Mouse (Mus musculus) right cerebral cortex, postnatal 14 days (tissue): Measurements from ENCODE around the gene Igfbp1.

Experiments
- DNase-seq: peaks from one replicate; pipeline ENCODE4 v3.0.0; 2022

The Igfbp1 gene

DNA sequence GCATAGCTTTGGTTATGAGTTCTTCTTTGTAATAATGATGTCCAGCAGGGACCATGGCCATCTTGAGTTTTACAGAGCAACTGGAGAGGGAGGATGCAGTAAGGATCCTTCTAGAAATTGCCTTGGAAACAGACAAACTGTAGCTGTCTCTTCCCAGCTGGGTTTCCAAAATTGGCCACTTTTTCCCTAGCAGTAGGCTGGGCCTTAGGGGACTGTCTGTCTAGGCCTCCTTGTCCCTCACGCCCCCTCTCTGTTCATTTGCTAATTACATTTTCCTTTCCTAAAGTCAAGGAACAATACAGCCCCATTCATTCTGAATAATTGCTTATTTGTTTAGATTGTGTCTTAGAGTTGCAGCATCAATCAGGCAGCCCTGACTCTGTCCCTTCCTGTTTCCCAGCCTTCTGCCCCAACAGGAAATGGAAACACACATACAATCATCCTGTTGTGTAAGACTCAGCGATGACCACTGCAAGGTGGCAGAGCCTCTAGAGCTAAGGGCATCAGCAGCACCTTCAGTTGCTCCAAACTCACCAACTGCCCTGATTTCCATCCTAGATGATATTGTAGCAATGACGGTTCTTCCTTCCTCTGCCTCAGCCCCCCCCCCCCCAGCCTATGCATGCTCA is 37.5 kb downstream of the Igfbp1 start:
- DNase-seq, result no peak

DNA sequence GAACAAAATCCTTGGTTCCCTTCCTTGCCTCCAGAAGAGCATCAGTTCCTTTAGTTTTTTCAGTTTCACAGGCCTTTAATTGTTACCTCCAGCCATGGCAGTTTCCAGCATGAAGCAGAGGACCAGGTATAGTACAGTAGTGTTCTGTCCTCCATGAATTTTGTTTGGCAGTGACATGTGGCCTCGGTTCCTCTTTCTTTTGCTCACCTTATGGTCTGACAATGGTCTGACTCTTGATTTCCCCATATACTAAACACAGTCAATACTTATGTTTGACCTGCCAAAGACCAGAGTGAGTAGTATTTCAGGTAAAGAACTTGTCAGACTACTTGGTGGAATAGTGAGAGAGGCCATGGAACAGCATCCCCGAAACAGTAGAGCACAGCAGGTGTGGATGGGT is 39.2 kb downstream of the Igfbp1 start:
- DNase-seq, result no peak

DNA sequence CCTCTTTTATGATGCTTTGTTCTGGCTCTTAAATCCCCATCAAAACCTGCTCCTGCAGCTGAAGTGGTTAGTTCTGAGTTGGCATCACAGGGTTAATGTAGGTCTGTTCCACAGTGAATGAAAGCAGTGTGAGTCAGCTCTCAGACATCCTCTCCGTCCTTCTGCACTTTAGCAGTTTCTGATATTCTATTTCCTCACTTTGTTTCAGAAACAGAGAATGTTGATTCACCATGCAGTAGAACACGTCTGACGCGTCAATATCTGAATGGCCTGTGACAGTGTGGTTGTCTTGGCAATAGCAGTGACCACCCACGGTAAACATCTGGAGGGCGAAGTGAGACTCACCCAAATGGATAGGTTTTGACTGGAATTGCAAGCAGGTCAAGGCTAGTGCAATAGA is 40.1 kb downstream of the Igfbp1 start:
- no peak for DNase-seq

DNA sequence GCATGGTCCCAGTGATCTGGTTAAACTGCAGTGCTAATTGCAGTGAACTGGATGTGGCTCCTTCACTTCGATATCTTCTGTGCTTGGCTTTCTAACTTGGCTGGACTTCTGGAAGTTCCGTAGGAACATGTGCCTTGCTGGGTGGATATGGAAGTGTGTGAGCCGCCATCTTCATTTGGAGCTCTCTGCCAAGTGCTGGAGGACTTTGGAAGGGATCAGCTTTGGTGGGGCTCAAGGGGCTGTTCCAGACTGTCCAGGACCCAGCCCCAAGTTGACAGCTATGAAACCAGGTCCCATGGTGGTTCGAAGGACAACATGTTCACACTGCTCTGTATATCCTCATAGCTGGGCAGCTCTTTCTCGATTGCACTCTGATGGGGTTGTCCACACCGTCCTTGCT is 41.0 kb downstream of the Igfbp1 start:
- no peak for DNase-seq

DNA sequence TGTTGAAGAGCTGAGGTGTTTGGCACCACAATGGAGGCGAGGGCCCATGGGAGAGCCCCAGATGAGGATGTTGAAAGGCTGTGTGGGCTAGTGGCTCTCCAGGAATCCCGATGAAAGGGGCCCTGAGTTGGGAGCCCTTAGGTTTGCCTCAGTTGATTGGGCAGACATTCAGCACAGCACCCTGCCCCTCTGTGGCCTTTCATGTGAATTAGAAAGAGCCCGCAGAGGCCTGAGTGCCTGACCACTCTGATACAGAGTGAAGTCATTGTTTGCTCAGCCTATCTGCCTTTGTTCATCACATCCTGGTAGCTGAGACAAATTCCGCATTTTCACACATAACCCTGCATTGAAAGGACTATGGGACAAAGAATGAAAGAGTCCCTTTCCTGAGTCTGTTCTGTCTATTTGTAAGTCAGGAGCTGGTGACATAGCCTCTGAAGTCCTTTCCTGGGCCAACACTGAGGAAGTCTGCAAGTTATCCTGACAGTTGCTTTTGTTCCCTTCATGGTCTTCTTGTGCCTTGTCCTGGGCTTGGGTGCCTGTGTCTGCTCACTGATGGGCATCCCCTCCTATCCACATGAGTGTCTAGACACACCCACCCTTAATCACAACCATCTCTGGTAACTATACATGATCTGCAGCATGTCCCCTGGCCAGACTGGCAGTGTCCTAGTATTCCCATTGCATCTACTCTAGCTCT is 41.6 kb downstream of the Igfbp1 start:
- no peak for DNase-seq

DNA sequence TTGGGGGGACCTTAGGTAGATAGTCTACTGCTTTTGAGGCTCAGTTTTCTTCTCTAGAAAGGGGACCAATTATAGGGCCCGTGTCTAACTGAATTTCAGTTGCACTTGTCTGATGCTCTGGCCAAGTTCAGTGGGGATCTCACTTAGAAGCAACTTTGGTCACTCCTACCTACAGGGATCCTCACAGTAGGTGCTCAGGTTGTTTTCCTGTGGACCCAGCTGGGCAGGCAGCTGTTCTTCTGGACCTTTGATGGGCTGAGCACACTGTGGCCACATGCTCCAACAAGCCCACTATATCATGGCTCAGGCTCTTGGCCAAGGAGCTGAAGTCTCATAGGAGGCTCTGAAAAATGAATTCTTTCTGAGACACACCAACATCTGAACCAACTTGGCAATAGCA is 47.2 kb downstream of the Igfbp1 start:
- no peak for DNase-seq

DNA sequence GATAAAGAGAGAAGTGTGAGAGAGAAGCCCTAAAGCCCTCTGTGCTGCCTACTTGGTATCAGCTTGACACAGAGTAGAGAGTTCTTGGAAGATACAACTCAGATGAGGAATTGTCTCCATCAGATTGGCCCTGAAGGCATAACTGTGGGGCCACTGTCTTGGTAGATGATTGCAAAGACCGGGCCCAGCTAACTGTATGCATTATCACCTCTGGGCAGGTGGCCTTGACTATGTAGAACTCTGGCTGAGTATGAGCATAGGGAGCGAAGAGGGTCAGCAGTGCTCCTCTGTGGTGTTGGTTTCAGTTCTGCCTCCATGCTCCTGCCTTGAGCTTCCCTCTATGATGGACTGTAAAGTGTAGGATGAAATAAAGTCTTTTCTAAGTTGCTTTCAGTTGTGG is 52.8 kb downstream of the Igfbp1 start:
- no peak for DNase-seq

DNA sequence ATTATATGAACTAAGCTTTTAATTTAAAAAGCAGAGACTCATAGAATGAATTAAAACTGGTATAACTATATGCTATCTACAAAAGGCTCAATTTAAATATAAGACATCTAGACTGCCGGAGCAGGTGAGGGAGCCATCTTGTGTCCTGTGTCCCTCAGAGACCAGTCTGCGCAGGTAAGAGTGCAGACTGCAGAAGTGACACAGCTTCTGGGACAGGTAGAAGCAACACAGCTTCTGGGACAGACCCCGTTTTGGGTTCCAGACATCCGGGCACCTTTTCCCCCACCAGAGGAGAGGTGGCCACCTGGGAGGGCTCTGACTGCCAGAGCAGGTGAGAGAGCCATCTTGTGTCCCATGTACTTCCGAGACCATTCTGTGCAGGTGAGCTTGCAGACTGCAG is 53.3 kb downstream of the Igfbp1 start:
- no peak for DNase-seq
